Mouse (Mus musculus) kidney, adult 2 months (tissue): ENCODE results near the gene Prkg1. TPM values are rescaled to one million over a fixed set of nuclear protein-coding genes. Genes with fewer than 3 reads are reported as not detected.
A peak's percentile ranks its signal among the peaks of the same experiment; 100 is the strongest.

ENCODE experiments used
- DNase-seq: peaks from one replicate; pipeline ENCODE4 v3.0.0; 2021
- H3K27ac ChIP-seq: fragments of 200-500 bp; 2 replicates; pipeline ENCODE4 v1.5.1; 2012; ENCODE audit warnings: low read depth, low read length, control low read depth, inconsistent platforms; ENCODE audit not compliant: insufficient read depth
- H3K27me3 ChIP-seq: fragments of 200-500 bp; replicated peaks from 2 replicates; pipeline ENCODE4 v1.6.1; 2012; ENCODE audit warnings: mild to moderate bottlenecking, moderate library complexity, low read length, inconsistent platforms; ENCODE audit not compliant: control insufficient read depth, insufficient read depth
- H3K36me3 ChIP-seq: fragments of 200-500 bp; 2 replicates; pipeline ENCODE4 v1.6.1; 2012; ENCODE audit warnings: mild to moderate bottlenecking, moderate library complexity, low read length, inconsistent platforms; ENCODE audit not compliant: control insufficient read depth, insufficient read depth
- H3K4me1 ChIP-seq: fragments of 200-500 bp; 2 replicates; pipeline ENCODE4 v1.6.1; 2011; ENCODE audit warnings: low read length; ENCODE audit not compliant: control insufficient read depth, insufficient read depth
- H3K4me3 ChIP-seq: fragments of 200-500 bp; 2 replicates; pipeline ENCODE4 v1.5.1; 2011; ENCODE audit warnings: mild to moderate bottlenecking, low read depth, low read length, control low read depth; ENCODE audit not compliant: insufficient read depth
- CTCF ChIP-seq: fragments of 200-500 bp; conservative IDR thresholded peaks from 2 replicates; pipeline ENCODE4 v1.5.1; 2011; ENCODE audit warnings: low read depth, mild to moderate bottlenecking, control low read depth, low read length, moderate library complexity, mixed read lengths; ENCODE audit not compliant: insufficient read depth, insufficient read length
- POLR2A ChIP-seq: fragments of 200-500 bp; IDR thresholded peaks from one replicate; pipeline ENCODE4 v1.6.1; 2011; ENCODE audit warnings: low read depth, low read length, control low read depth
- WGBS: fragments of 180-500 bp; shearing (Covaris S2); methylation state at CpG from one replicate; pipeline ENCODE4 v1.1.7; 2018; 5-methylcytosine and 5-hydroxymethylcytosine counted together
- polyA plus RNA-seq: library from polyadenylated mRNA; depleted of rRNA; stranded (reverse); fragments of >200 nt; gene quantifications from 2 replicates; pipeline ENCODE4 v1.2.3, GENCODE M21; 2012

Gene Prkg1
- polyA plus RNA-seq, 1 experiment: 1.7 TPM

DNA sequence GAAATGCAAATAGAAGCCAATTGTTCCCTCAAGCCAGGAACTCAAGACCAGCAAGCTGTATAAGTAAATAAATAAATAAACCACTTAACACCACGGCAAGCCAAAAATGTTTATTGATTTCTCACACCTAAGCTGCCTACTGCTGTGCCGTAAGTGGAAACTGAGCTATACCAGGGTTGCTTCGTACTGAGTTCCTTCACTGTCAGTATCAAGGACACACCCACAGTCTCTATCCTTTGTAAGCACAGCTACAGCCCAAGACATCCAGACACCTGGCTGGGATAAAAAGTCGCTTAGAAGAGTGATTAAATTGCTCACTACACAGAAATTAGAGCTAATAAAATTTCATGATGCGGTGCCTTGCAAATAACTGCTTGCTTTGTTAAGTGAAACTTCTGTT lies 434.9 kb downstream of the Prkg1 start:
- Histone ChIP-seq H3K4me1 (no peaks in the 10 kb centered on the region), H3K27me3 (no peaks in the 10 kb centered on the region; the same call in 1 of the 2 replicates), H3K27ac (no peak overlapping the region), H3K36me3 (no peaks in the 10 kb centered on the region), H3K4me3 (no peak overlapping the region)
- WGBS: 28% methylated on average over 5 of the region's 5 CpGs
- no peak for DNase-seq
- no peak for TF ChIP-seq CTCF
- TF ChIP-seq POLR2A: no peak

GRCm38 (mm10) chr19:31304760-31305159 lies 460.1 kb downstream of the Prkg1 start:
- 88% methylated on average over 3 of the region's 3 CpGs for WGBS
- TF ChIP-seq CTCF (no peak), POLR2A (no peak)
- no peaks in the 10 kb centered on the region for H3K27me3 ChIP-seq
- no peak overlapping the region for H3K27ac ChIP-seq
- no peak for DNase-seq
- no peaks in the 10 kb centered on the region for H3K4me1 ChIP-seq
- no peak overlapping the region for H3K4me3 ChIP-seq
- H3K36me3 ChIP-seq: no peaks in the 10 kb centered on the region

GRCm38 (mm10) chr19:31291231-31291630 lies 473.6 kb downstream of the Prkg1 start:
- Histone ChIP-seq H3K27me3 (no peaks in the 10 kb centered on the region), H3K27ac (no peak overlapping the region), H3K36me3 (no peaks in the 10 kb centered on the region), H3K4me3 (no peak overlapping the region), H3K4me1 (no peaks in the 10 kb centered on the region)
- TF ChIP-seq CTCF (no peak), POLR2A (no peak)
- no peak for DNase-seq
- 92% methylated on average over 2 of the region's 2 CpGs for WGBS

DNA sequence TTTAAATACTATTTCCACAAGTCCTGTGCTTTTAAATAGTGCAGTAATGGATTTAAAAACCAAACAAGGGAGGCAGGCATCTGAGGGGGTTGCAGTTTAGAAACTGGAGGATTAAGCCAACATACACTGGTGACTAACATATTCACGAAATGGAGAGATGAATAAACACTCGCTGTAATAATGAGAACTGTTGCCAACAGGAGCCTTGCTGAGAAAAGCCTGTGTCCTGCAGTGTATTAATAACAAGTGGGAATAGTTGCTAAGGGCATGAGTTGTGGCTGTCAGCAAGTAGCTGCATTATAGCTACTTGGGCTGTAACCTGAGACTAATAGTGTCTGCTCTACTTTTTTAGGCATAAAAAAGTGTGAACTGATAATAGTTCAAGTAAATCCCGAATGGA lies 480.3 kb downstream of the Prkg1 start:
- no peak overlapping the region for H3K4me3 ChIP-seq
- TF ChIP-seq POLR2A (no peak), CTCF (no peak)
- H3K27me3 ChIP-seq: no peaks in the 10 kb centered on the region; the same call in 1 of the 2 replicates
- no peak overlapping the region for H3K27ac ChIP-seq
- DNase-seq: no peak
- H3K4me1 ChIP-seq: no peaks in the 10 kb centered on the region
- WGBS: 44% methylated on average over 3 of the region's 3 CpGs
- no peaks in the 10 kb centered on the region for H3K36me3 ChIP-seq

DNA sequence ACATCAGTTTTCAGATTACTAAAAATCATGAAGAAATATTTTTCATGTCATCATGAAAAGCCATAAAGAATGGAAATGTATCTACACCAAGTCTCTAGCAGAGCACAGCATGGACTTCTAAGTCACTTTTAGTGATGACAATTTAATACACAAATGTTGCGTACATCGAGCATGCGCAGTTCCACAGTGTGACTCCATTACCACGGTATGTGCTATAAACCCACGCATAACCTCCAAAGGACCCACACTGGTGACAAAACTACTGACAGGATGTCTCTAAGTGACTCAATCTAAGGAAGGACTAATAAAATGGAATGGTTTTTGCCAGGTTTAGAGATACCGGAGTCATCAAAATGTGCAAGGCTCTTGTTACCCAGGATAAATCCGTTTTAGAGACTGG lies 480.7 kb downstream of the Prkg1 start:
- 91% methylated on average over 7 of the region's 7 CpGs for WGBS

DNA sequence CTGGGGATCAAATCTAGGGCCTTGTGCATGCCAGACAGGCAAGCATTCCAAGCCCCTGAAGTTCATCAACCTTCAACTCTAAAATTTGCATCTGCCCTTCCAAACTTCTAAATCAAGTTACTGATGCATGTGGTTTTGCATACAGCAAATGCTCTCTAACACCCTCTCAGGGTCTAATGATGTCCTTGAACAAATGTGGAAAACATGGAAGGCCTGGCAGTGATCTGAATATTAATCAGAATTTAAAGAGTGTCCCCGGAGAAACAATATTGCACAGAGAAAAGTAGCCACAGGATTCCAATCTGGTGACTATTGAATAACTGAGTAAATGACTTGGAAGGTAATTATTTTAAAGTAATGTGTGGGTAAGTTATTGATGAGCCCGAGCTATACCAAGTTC lies 481.2 kb downstream of the Prkg1 start:
- WGBS: 78% methylated on average over 2 of the region's 2 CpGs
- Histone ChIP-seq H3K36me3 (no peaks in the 10 kb centered on the region), H3K27me3 (no peaks in the 10 kb centered on the region; the same call in 1 of the 2 replicates), H3K27ac (no peak overlapping the region), H3K4me1 (no peaks in the 10 kb centered on the region), H3K4me3 (no peak overlapping the region)
- no peak for TF ChIP-seq CTCF
- TF ChIP-seq POLR2A: no peak
- DNase-seq: peak; percentile 1

More for the DNA sequence above, 480.7 kb downstream of the Prkg1 start:
- no peak for DNase-seq
- no peak overlapping the region for H3K4me3 ChIP-seq
- H3K4me1 ChIP-seq: no peaks in the 10 kb centered on the region
- H3K27me3 ChIP-seq: no peaks in the 10 kb centered on the region; the same call in 1 of the 2 replicates
- H3K27ac ChIP-seq: no peak overlapping the region
- H3K36me3 ChIP-seq: no peaks in the 10 kb centered on the region
- TF ChIP-seq POLR2A: no peak
- TF ChIP-seq CTCF: no peak

- no peak overlapping the region for H3K27ac ChIP-seq
- no peaks in the 10 kb centered on the region; the same call in 1 of the 2 replicates for H3K27me3 ChIP-seq
- 76% methylated on average over 7 of the region's 7 CpGs for WGBS
- H3K36me3 ChIP-seq: no peaks in the 10 kb centered on the region
- H3K4me1 ChIP-seq: no peaks in the 10 kb centered on the region
- peak; percentile 38 for DNase-seq
- no peak for TF ChIP-seq POLR2A
- no peak for TF ChIP-seq CTCF
- 0 out of 2 replicates have a peak overlapping the region, but pooled peaks have one; percentile 14 for H3K4me3 ChIP-seq
Measured at GRCm38 (mm10) chr19:31279797-31280486, 484.9 kb downstream of the Prkg1 start.
